Mouse (Mus musculus) liver, embryonic 12.5 days (tissue): ENCODE data around the gene Nipbl. TPM values are rescaled to one million over a fixed set of nuclear protein-coding genes. Genes with fewer than 3 reads are reported as not detected.

ENCODE experiments used
- ATAC-seq: fragments of 200-750 bp; cut with Nextera tagmentation; 2 replicates; pipeline ENCODE4 v1.8.0; 2017; ENCODE audit warnings: moderate number of reproducible peaks, mild to moderate bottlenecking, moderate library complexity
- H3K27ac ChIP-seq: fragments of 300-500 bp; sonication (generic); 2 replicates; pipeline ENCODE4 v1.5.1; 2016; ENCODE audit warnings: mild to moderate bottlenecking
- H3K27me3 ChIP-seq: fragments of 300-500 bp; sonication (generic); replicated peaks from 2 replicates; pipeline ENCODE4 v1.6.1; 2016; ENCODE audit warnings: mild to moderate bottlenecking, moderate library complexity
- H3K36me3 ChIP-seq: fragments of 300-500 bp; sonication (generic); 2 replicates; pipeline ENCODE4 v1.6.1; 2016; ENCODE audit warnings: mild to moderate bottlenecking, moderate library complexity
- H3K4me1 ChIP-seq: fragments of 300-500 bp; sonication (generic); 2 replicates; pipeline ENCODE4 v1.6.1; 2016
- H3K4me2 ChIP-seq: fragments of 300-500 bp; sonication (generic); 2 replicates; pipeline ENCODE4 v1.6.1; 2016; ENCODE audit warnings: mild to moderate bottlenecking, moderate library complexity
- H3K4me3 ChIP-seq: fragments of 300-500 bp; sonication (generic); 2 replicates; pipeline ENCODE4 v1.5.1; 2016; ENCODE audit warnings: mild to moderate bottlenecking, moderate library complexity
- H3K9ac ChIP-seq: fragments of 300-500 bp; sonication (generic); 2 replicates; pipeline ENCODE4 v1.6.1; 2016; ENCODE audit warnings: mild to moderate bottlenecking, moderate library complexity
- H3K9me3 ChIP-seq: fragments of 300-500 bp; sonication (generic); replicated peaks from 2 replicates; pipeline ENCODE4 v1.6.1; 2016; ENCODE audit warnings: mild to moderate bottlenecking, moderate library complexity
- WGBS: fragments of 180-500 bp; shearing (Covaris S2); methylation state at CpG from one replicate; pipeline ENCODE4 v1.1.7; 2016; ENCODE audit not compliant: insufficient replicate concordance; 5-methylcytosine and 5-hydroxymethylcytosine counted together
- polyA plus RNA-seq: library from polyadenylated mRNA; unstranded; fragments of >200 nt; fragmentation: Nextera tagmentation; extraction: Ambion mirVana; gene quantifications from 2 replicates; pipeline ENCODE4 v1.2.1, GENCODE M21; 2016

The Nipbl gene
- polyA plus RNA-seq, 1 experiment from 2014 or later, result 10.0 TPM

DNA sequence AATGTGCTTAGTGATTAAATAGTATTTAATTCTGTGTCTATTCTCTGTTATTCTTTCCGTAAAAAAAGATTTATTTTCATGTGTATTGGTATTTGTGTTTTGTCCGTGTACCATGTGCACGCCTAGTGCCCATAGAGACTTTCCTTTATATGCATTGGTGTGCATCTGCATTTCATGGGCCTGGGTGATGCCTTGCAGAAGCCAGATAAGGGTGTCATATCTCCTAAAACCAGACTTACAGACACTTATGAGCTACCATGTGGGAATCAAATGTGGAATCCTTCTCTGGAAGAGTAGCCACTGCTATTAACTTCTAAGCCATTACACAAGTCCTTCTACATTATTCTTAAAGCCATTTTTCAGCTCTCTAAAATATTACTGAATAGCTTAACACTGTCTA lies 112.7 kb downstream of the Nipbl start:
- ATAC-seq, result peak; percentile 99
- Histone ChIP-seq H3K4me3 (no peak overlapping the region), H3K4me1 (peaks cover 7% of the 10 kb centered on the region), H3K9ac (no peak overlapping the region), H3K36me3 (peaks cover 67% of the 10 kb centered on the region), H3K27me3 (no peaks in the 10 kb centered on the region), H3K9me3 (no peaks in the 10 kb centered on the region), H3K27ac (peak overlapping the region; percentile 63; the same call in 1 of the 2 replicates), H3K4me2 (0 out of 2 replicates have a peak overlapping the region, but pooled peaks have one; percentile 8)
- 45% methylated on average over 3 of the region's 3 CpGs for WGBS

DNA sequence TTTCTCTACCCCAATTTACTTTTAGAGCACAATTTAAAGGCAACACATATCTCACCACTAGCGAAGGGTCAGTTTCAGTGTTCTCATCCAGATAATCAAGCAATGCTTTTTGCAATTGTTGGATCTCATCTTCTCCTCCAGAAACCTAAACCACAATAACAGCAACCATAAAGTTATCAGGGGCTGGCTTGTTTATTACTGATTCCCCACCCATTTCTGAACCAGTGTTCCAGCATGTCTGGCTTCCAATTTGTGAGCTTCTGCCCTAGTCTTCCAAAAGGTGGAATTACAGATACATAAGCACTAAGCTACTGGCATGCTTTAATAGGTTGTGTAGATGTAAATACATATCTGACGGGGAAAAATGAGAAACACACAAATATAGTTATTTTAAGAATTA lies 118.6 kb downstream of the Nipbl start:
- Histone ChIP-seq H3K4me2 (no peak overlapping the region), H3K27ac (no peak overlapping the region), H3K4me1 (peaks cover 6% of the 10 kb centered on the region; the same call in 1 of the 2 replicates), H3K36me3 (peaks cover 73% of the 10 kb centered on the region), H3K4me3 (no peak overlapping the region), H3K27me3 (no peaks in the 10 kb centered on the region), H3K9ac (no peak overlapping the region), H3K9me3 (no peaks in the 10 kb centered on the region)
- WGBS, result 73% methylated on average over 2 of the region's 2 CpGs
- ATAC-seq, result no peak

DNA sequence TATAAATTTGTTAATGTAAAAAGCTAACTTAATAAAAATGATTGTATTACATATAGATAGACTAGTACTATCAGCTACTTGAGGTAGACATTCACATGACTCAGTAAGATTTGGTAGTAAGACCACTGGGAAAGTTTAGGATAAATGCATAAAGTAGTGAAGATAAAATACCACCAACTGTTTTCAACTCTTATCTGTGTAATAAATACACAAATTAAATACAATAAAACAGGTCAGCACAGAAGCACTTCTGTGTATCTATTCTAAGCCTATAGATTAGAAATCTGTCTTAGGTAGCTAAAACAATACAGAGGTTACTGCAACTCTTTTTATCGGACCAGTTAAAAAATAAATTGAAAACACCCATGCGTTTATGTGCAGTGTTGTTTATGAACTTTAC lies 119.4 kb downstream of the Nipbl start:
- no peak overlapping the region for H3K9ac ChIP-seq
- H3K27me3 ChIP-seq, result no peaks in the 10 kb centered on the region
- H3K9me3 ChIP-seq, result no peaks in the 10 kb centered on the region
- no peak for ATAC-seq
- H3K27ac ChIP-seq, result no peak overlapping the region
- peaks cover 74% of the 10 kb centered on the region for H3K36me3 ChIP-seq
- WGBS, result 94% methylated on average over 2 of the region's 2 CpGs
- H3K4me2 ChIP-seq, result no peak overlapping the region
- H3K4me3 ChIP-seq, result no peak overlapping the region
- H3K4me1 ChIP-seq, result peaks cover 6% of the 10 kb centered on the region; the same call in 1 of the 2 replicates

DNA sequence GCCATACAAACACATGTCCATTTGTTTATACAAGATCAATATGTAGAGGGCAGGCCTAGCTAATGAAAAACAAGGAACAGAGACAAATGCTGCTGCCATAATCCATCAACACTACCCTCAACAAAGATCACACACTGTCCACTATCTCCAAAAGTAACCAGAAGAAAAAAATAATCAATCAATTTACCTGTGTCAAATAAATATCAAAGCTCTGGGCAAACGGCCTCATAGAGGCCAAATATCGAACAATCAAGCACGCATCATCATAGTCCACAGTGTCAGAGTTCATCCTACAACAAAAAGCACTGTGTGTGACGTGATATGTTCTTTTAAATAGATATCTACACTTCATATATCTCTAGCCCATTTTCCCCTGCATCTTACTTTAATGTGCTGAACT lies 120.2 kb downstream of the Nipbl start:
- 84% methylated on average over 4 of the region's 4 CpGs for WGBS
- Histone ChIP-seq H3K9me3 (no peaks in the 10 kb centered on the region), H3K4me1 (peaks cover 6% of the 10 kb centered on the region; the same call in 1 of the 2 replicates), H3K4me3 (no peak overlapping the region), H3K9ac (no peak overlapping the region), H3K4me2 (no peak overlapping the region), H3K36me3 (peaks cover 73% of the 10 kb centered on the region), H3K27me3 (no peaks in the 10 kb centered on the region), H3K27ac (no peak overlapping the region)
- no peak for ATAC-seq

DNA sequence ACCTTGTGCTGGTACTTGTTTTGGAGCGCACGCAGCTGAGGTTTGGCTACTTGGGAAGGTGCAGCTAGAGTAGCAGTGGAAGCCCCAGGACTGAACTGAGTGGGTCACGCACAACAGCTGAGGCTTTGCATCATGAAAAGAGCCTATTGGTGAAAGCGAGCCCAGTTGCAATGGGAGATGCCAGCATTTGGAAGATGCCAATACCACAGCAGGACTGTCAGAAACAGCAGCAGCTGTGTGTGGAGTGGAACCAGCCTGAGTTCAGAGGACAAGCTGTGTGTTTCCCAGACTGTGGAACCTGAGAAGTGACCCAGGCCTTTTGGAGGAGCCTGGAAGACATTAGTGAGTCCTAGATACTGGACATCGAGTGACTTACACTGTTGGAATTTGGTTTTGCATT lies 122.8 kb downstream of the Nipbl start:
- Histone ChIP-seq H3K36me3 (peaks cover 69% of the 10 kb centered on the region), H3K9ac (no peak overlapping the region), H3K4me1 (peaks cover 6% of the 10 kb centered on the region; the same call in 1 of the 2 replicates), H3K27ac (no peak overlapping the region), H3K9me3 (no peaks in the 10 kb centered on the region), H3K4me2 (no peak overlapping the region), H3K27me3 (no peaks in the 10 kb centered on the region), H3K4me3 (no peak overlapping the region)
- no peak for ATAC-seq
- 88% methylated on average over 5 of the region's 5 CpGs for WGBS

DNA sequence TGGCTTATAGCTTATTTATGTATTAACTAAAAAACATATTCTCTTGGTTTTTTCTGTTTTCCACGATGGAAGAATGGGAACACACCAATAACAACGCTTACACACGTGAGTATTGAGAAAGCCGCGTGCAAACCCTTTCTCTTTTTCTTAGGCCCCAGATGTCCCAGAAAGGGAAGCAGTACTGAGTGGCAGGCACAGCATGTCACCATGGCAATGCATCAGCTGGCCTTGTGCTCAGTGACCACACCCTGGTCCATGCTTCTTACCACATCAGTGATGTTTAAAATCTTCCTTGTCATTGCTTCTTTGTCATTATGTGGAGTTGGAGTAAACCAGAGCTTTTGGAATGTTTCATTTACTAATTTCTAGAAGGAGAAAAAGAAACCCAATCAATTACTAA lies 125.1 kb downstream of the Nipbl start:
- H3K27ac ChIP-seq, result no peak overlapping the region
- peaks cover 64% of the 10 kb centered on the region for H3K36me3 ChIP-seq
- H3K4me1 ChIP-seq, result no peaks in the 10 kb centered on the region
- ATAC-seq, result no peak
- no peak overlapping the region for H3K4me2 ChIP-seq
- H3K9me3 ChIP-seq, result no peaks in the 10 kb centered on the region
- no peaks in the 10 kb centered on the region for H3K27me3 ChIP-seq
- no peak overlapping the region for H3K9ac ChIP-seq
- 85% methylated on average over 5 of the region's 5 CpGs for WGBS
- H3K4me3 ChIP-seq, result no peak overlapping the region

DNA sequence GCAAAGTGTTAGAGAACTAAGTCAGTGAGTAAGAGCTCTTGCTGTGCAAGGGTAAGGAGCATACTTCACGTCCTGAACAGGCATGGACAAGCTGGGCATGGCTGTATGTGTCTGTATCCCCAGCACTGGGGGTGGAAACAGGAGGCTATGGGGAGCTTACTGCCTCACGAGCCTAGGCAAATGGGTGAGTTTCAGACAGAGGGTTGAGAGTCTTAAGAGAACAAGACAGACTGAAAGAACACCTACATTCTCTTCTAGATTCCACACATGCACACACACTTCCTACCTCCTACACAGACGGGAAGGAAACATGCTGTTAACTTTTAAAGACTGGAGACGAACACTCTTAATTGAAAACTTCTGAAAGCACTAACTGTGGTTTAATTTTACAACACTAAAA lies 126.9 kb downstream of the Nipbl start:
- 76% methylated on average over 4 of the region's 4 CpGs for WGBS
- Histone ChIP-seq H3K4me2 (no peak overlapping the region), H3K4me1 (no peaks in the 10 kb centered on the region), H3K9me3 (no peaks in the 10 kb centered on the region), H3K36me3 (peaks cover 62% of the 10 kb centered on the region), H3K4me3 (no peak overlapping the region), H3K9ac (no peak overlapping the region), H3K27ac (no peak overlapping the region), H3K27me3 (no peaks in the 10 kb centered on the region)
- ATAC-seq, result no peak

DNA sequence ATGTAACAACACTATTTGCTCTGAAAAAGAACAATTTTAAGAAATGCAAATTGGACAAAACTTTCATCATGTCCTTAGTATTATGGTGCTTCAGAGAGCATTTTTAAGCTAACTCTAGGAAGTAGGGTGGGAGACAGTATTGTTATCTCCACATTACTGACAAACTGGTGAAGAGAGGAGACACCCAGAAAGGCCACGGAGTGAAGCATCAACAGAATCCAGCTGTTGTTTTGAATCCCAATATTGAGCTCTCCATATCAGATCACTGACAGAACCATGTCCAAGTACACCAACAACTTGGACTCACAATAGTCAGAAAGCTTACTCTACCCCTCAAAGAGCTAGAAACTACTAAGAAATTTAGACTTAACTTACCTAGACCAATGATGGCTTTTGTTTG lies 138.8 kb downstream of the Nipbl start:
- no peak overlapping the region for H3K4me2 ChIP-seq
- WGBS, result 28% methylated on average over 1 of the region's 1 CpGs
- no peaks in the 10 kb centered on the region for H3K9me3 ChIP-seq
- no peaks in the 10 kb centered on the region for H3K27me3 ChIP-seq
- ATAC-seq, result peak; percentile 57; the same call in 1 of the 2 replicates
- H3K4me1 ChIP-seq, result no peaks in the 10 kb centered on the region
- no peak overlapping the region for H3K9ac ChIP-seq
- no peak overlapping the region for H3K27ac ChIP-seq
- peaks cover 83% of the 10 kb centered on the region for H3K36me3 ChIP-seq
- no peak overlapping the region for H3K4me3 ChIP-seq

DNA sequence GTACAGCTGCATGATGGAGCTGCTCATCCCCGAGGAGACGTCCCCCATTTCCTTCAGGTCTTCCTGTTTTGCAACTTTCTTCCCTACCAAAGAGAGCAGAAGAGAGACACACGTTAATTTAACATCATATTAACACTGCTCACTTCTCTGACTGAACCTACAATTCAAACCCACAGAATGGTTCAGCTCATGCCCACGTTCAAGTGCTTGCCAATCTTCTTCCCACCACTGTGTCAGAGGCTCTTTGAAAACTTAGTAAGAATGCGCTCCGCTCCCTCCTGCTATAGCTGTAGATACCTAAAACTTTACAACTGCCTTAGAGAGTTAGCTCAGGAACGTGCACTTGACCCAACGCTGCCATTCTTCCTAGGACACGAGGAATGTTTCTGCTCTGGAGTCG lies 141.3 kb downstream of the Nipbl start:
- Histone ChIP-seq H3K9ac (no peak overlapping the region), H3K27me3 (no peaks in the 10 kb centered on the region), H3K4me3 (no peak overlapping the region), H3K4me1 (no peaks in the 10 kb centered on the region), H3K27ac (no peak overlapping the region), H3K4me2 (no peak overlapping the region), H3K36me3 (peaks cover 89% of the 10 kb centered on the region), H3K9me3 (no peaks in the 10 kb centered on the region)
- WGBS, result 85% methylated on average over 10 of the region's 10 CpGs
- no peak for ATAC-seq

DNA sequence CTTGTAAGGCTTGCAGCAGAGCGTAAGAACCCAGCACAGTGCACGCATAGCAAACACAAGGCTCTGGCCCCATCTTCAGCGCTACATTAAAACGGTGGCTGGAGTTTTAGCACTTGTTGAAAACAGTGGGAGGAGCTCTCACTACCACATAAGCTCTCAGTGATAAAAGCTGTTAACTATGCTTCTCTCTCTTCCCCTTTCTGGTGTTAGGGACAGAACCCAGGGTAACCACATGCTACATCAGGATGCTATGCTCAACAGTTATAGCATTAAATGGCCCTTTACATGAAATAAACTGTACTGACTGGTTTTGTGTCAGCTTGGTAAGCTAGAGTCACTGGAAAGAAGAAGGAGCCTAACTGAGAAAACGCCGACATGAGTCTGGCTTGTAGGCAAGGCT lies 150.1 kb downstream of the Nipbl start:
- Histone ChIP-seq H3K4me1 (no peaks in the 10 kb centered on the region), H3K36me3 (peaks cover 91% of the 10 kb centered on the region), H3K27ac (no peak overlapping the region), H3K4me2 (no peak overlapping the region), H3K27me3 (no peaks in the 10 kb centered on the region), H3K4me3 (no peak overlapping the region), H3K9me3 (no peaks in the 10 kb centered on the region), H3K9ac (no peak overlapping the region)
- ATAC-seq, result no peak
- 94% methylated on average over 6 of the region's 6 CpGs for WGBS

DNA sequence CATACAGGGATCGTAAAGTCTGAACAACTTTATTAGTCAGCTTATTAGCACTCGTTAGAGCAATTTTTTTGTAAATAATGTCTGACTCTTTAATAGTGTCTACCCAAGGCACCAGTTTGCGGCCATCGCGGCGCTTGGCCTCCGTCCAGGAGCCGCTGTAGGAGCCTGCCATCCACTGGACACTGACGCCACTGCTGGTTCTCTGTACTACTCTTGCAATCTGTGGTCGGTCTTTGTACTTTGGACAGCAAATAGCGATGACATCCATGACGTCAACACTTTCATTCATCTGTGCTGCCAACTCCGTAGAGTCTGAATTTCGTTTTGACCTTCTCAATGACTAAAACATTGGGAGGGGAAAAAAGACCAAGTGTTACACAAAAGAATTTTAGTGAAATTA lies 153.0 kb downstream of the Nipbl start:
- H3K4me2 ChIP-seq, result no peak overlapping the region
- H3K9me3 ChIP-seq, result no peaks in the 10 kb centered on the region
- H3K27ac ChIP-seq, result no peak overlapping the region
- H3K27me3 ChIP-seq, result no peaks in the 10 kb centered on the region
- no peak overlapping the region for H3K9ac ChIP-seq
- WGBS, result 88% methylated on average over 14 of the region's 14 CpGs
- no peak overlapping the region for H3K4me3 ChIP-seq
- H3K4me1 ChIP-seq, result no peaks in the 10 kb centered on the region
- peaks cover 63% of the 10 kb centered on the region for H3K36me3 ChIP-seq
- no peak for ATAC-seq

DNA sequence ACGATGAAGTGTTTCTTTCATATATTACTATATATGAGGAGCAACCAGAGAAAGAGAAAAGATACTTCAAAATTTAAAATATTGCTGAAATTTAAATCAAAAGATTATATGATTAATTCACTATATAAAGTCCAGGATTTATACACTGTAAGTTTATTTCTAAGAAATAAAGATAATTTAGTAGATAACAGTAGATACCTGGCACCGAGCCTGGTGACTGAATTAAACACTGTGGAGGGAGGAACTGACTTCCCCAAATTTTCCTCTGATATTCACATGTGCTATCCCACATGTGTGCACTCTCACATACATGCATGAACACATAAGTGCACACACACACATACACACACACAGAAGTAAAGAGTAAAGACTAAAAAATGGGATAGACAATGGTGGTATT lies 162.1 kb downstream of the Nipbl start:
- 74% methylated on average over 2 of the region's 2 CpGs for WGBS
- Histone ChIP-seq H3K27me3 (no peaks in the 10 kb centered on the region), H3K4me2 (no peak overlapping the region), H3K27ac (no peak overlapping the region), H3K36me3 (no peaks in the 10 kb centered on the region), H3K9me3 (no peaks in the 10 kb centered on the region), H3K4me1 (peaks cover 6% of the 10 kb centered on the region), H3K9ac (no peak overlapping the region), H3K4me3 (no peak overlapping the region)
- no peak for ATAC-seq

DNA sequence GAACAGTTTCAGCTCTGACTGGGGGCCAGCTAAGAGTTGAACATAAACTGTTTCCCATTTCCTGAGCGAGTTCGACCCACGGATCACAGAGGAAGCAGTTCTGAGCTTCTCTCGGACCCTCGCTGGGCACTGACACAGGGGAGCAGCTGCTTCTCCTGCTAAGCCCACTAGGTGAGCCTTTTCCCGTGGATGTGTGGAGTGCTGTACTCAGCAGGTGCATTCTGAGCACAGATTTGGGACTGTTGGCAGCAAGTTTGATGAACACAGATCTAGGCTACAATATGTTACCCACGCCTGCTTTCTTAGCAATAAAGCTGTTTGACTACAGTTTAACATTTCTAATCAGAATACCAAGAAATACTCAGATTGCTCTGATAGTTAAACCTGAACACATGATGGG lies 162.6 kb downstream of the Nipbl start:
- Histone ChIP-seq H3K9me3 (no peaks in the 10 kb centered on the region), H3K9ac (no peak overlapping the region), H3K36me3 (no peaks in the 10 kb centered on the region), H3K27me3 (no peaks in the 10 kb centered on the region), H3K4me1 (peaks cover 6% of the 10 kb centered on the region), H3K4me2 (no peak overlapping the region), H3K4me3 (no peak overlapping the region), H3K27ac (no peak overlapping the region)
- ATAC-seq, result no peak
- WGBS, result 58% methylated on average over 7 of the region's 7 CpGs
